Mouse (Mus musculus) liver, embryonic 13.5 days (tissue): ENCODE results near the gene Guk1. TPM values are rescaled to one million over a fixed set of nuclear protein-coding genes. Genes with fewer than 3 reads are reported as not detected.
"Not testable (repeated sequence)": the region's sequence is repeated elsewhere in the genome, so short reads cannot be mapped to it uniquely, and the experiment has no call there.

Source experiments
- ATAC-seq: fragments of 200-750 bp; cut with Nextera tagmentation; 2 replicates; pipeline ENCODE4 v1.8.0; 2017; ENCODE audit warnings: low read depth, mild to moderate bottlenecking, moderate number of reproducible peaks, moderate library complexity
- DNase-seq: peaks from one replicate; pipeline ENCODE4 v3.0.0; 2022
- H3K27ac ChIP-seq: fragments of 300-500 bp; sonication (generic); 2 replicates; pipeline ENCODE4 v1.5.1; 2015; ENCODE audit warnings: moderate library complexity, mild to moderate bottlenecking, inconsistent platforms
- H3K27me3 ChIP-seq: fragments of 300-500 bp; sonication (generic); 2 replicates; pipeline ENCODE4 v1.6.1; 2015; ENCODE audit warnings: mild to moderate bottlenecking, inconsistent platforms
- H3K36me3 ChIP-seq: fragments of 300-500 bp; sonication (generic); 2 replicates; pipeline ENCODE4 v1.6.1; 2015; ENCODE audit warnings: mild to moderate bottlenecking, inconsistent platforms
- H3K4me1 ChIP-seq: fragments of 300-500 bp; sonication (generic); replicated peaks from 2 replicates; pipeline ENCODE4 v1.6.1; 2015; ENCODE audit warnings: inconsistent platforms
- H3K4me2 ChIP-seq: fragments of 300-500 bp; sonication (generic); 2 replicates; pipeline ENCODE4 v1.6.1; 2015; ENCODE audit warnings: inconsistent platforms, mild to moderate bottlenecking, moderate library complexity
- H3K4me3 ChIP-seq: fragments of 300-500 bp; sonication (generic); replicated peaks from 2 replicates; pipeline ENCODE4 v1.5.1; 2015; ENCODE audit warnings: mild to moderate bottlenecking, inconsistent platforms
- H3K9ac ChIP-seq: fragments of 300-500 bp; sonication (generic); 2 replicates; pipeline ENCODE4 v1.6.1; 2015; ENCODE audit warnings: mild to moderate bottlenecking, inconsistent platforms
- H3K9me3 ChIP-seq: fragments of 300-500 bp; sonication (generic); replicated peaks from 2 replicates; pipeline ENCODE4 v1.6.1; 2016; ENCODE audit warnings: inconsistent platforms
- WGBS: fragments of 180-500 bp; shearing (Covaris S2); methylation state at CpG from one replicate; pipeline ENCODE4 v1.1.7; 2015; ENCODE audit not compliant: insufficient replicate concordance; 5-methylcytosine and 5-hydroxymethylcytosine counted together
- polyA plus RNA-seq: library from polyadenylated mRNA; unstranded; fragments of >200 nt; fragmentation: Nextera tagmentation; extraction: Ambion mirVana; gene quantifications from 2 replicates; pipeline ENCODE4 v1.2.1, GENCODE M21; 2015

The Guk1 gene
- polyA plus RNA-seq, 1 experiment from 2014 or later, result 76.4 TPM

- Histone ChIP-seq H3K4me2 (peak overlapping the region; percentile 86), H3K4me3 (peak overlapping the region; percentile 8; the same call in 1 of the 2 replicates), H3K27ac (peak overlapping the region; percentile 20; the same call in 1 of the 2 replicates), H3K9me3 (no peaks in the 10 kb centered on the region), H3K9ac (peak overlapping the region; percentile 52), H3K27me3 (no peaks in the 10 kb centered on the region), H3K4me1 (peaks cover 83% of the 10 kb centered on the region), H3K36me3 (peaks cover 29% of the 10 kb centered on the region)
- DNase-seq (no peak), ATAC-seq (no peak)
- 15% methylated on average over 2 of the region's 2 CpGs for WGBS
These were observed 33.2 kb upstream of the Guk1 start for GRCm38 (mm10) chr11:59225167-59225566.

GRCm38 (mm10) chr11:59224470-59224869 lies 32.5 kb upstream of the Guk1 start:
- WGBS, result 20% methylated on average over 2 of the region's 2 CpGs
- no peak overlapping the region for H3K27ac ChIP-seq
- no peaks in the 10 kb centered on the region for H3K9me3 ChIP-seq
- no peak overlapping the region for H3K9ac ChIP-seq
- H3K4me1 ChIP-seq, result peaks cover 86% of the 10 kb centered on the region
- DNase-seq, result no peak
- no peak for ATAC-seq
- no peak overlapping the region for H3K4me3 ChIP-seq
- no peaks in the 10 kb centered on the region for H3K27me3 ChIP-seq
- H3K4me2 ChIP-seq, result 0 out of 2 replicates have a peak overlapping the region, but pooled peaks have one; percentile 9
- H3K36me3 ChIP-seq, result peaks cover 34% of the 10 kb centered on the region

- WGBS, result 69% methylated on average over 3 of the region's 3 CpGs
- ATAC-seq (no peak), DNase-seq (no peak)
- Histone ChIP-seq H3K4me2 (0 out of 2 replicates have a peak overlapping the region, but pooled peaks have one; percentile 4), H3K4me3 (no peak overlapping the region), H3K4me1 (peaks cover 84% of the 10 kb centered on the region), H3K27ac (peak overlapping the region; percentile 30), H3K27me3 (no peaks in the 10 kb centered on the region), H3K9ac (peak overlapping the region; percentile 14; the same call in 1 of the 2 replicates), H3K9me3 (no peaks in the 10 kb centered on the region), H3K36me3 (peaks cover 39% of the 10 kb centered on the region)
These were observed 32.0 kb upstream of the Guk1 start for GRCm38 (mm10) chr11:59224025-59224424.

GRCm38 (mm10) chr11:59222306-59222705 lies 30.3 kb upstream of the Guk1 start:
- no peak for ATAC-seq
- H3K4me1 ChIP-seq, result peaks cover 94% of the 10 kb centered on the region
- 0 out of 2 replicates have a peak overlapping the region, but pooled peaks have one; percentile 30 for H3K27ac ChIP-seq
- 0 out of 2 replicates have a peak overlapping the region, but pooled peaks have one; percentile 10 for H3K4me2 ChIP-seq
- no peaks in the 10 kb centered on the region for H3K9me3 ChIP-seq
- H3K9ac ChIP-seq, result no peak overlapping the region
- 72% methylated on average over 4 of the region's 4 CpGs for WGBS
- no peak overlapping the region for H3K4me3 ChIP-seq
- H3K36me3 ChIP-seq, result peaks cover 56% of the 10 kb centered on the region
- DNase-seq, result no peak
- H3K27me3 ChIP-seq, result no peaks in the 10 kb centered on the region

GRCm38 (mm10) chr11:59221604-59222003 lies 29.6 kb upstream of the Guk1 start:
- ATAC-seq (no peak), DNase-seq (no peak)
- no peaks in the 10 kb centered on the region for H3K9me3 ChIP-seq
- no peaks in the 10 kb centered on the region for H3K27me3 ChIP-seq
- H3K4me3 ChIP-seq, result no peak overlapping the region
- H3K9ac ChIP-seq, result no peak overlapping the region
- H3K27ac ChIP-seq, result no peak overlapping the region
- peaks cover 94% of the 10 kb centered on the region for H3K4me1 ChIP-seq
- peaks cover 59% of the 10 kb centered on the region for H3K36me3 ChIP-seq
- H3K4me2 ChIP-seq, result no peak overlapping the region

GRCm38 (mm10) chr11:59219064-59219463 lies 27.1 kb upstream of the Guk1 start:
- H3K4me1 ChIP-seq, result peaks cover 82% of the 10 kb centered on the region
- H3K27ac ChIP-seq, result no peak overlapping the region
- DNase-seq, result no peak
- H3K9me3 ChIP-seq, result no peaks in the 10 kb centered on the region
- no peak overlapping the region for H3K9ac ChIP-seq
- no peak overlapping the region for H3K4me3 ChIP-seq
- no peak overlapping the region for H3K4me2 ChIP-seq
- no peak for ATAC-seq
- H3K36me3 ChIP-seq, result peaks cover 72% of the 10 kb centered on the region
- no peaks in the 10 kb centered on the region for H3K27me3 ChIP-seq

GRCm38 (mm10) chr11:59218389-59218998 lies 26.5 kb upstream of the Guk1 start:
- H3K9me3 ChIP-seq, result no peaks in the 10 kb centered on the region
- H3K27ac ChIP-seq, result no peak overlapping the region
- WGBS, result 79% methylated on average over 4 of the region's 4 CpGs
- DNase-seq (no peak), ATAC-seq (no peak)
- H3K4me3 ChIP-seq, result no peak overlapping the region
- H3K27me3 ChIP-seq, result no peaks in the 10 kb centered on the region
- H3K4me2 ChIP-seq, result no peak overlapping the region
- H3K36me3 ChIP-seq, result peaks cover 72% of the 10 kb centered on the region
- peaks cover 81% of the 10 kb centered on the region for H3K4me1 ChIP-seq
- H3K9ac ChIP-seq, result no peak overlapping the region

- Histone ChIP-seq H3K4me2 (no peak overlapping the region), H3K9ac (no peak overlapping the region), H3K27ac (no peak overlapping the region; the same call in 1 of the 2 replicates), H3K36me3 (peaks cover 75% of the 10 kb centered on the region), H3K4me1 (peaks cover 78% of the 10 kb centered on the region), H3K4me3 (no peak overlapping the region), H3K27me3 (no peaks in the 10 kb centered on the region), H3K9me3 (no peaks in the 10 kb centered on the region)
- ATAC-seq, result no peak
- no peak for DNase-seq
- 28% methylated on average over 3 of the region's 3 CpGs for WGBS
These were observed 24.9 kb upstream of the Guk1 start for GRCm38 (mm10) chr11:59216955-59217354.

- Histone ChIP-seq H3K36me3 (peaks cover 77% of the 10 kb centered on the region), H3K9me3 (no peaks in the 10 kb centered on the region), H3K4me1 (peaks cover 75% of the 10 kb centered on the region), H3K27me3 (no peaks in the 10 kb centered on the region), H3K9ac (no peak overlapping the region), H3K27ac (no peak overlapping the region), H3K4me2 (no peak overlapping the region), H3K4me3 (no peak overlapping the region)
- no peak for DNase-seq
- WGBS, result 85% methylated on average over 12 of the region's 12 CpGs
- ATAC-seq, result no peak
These were observed 21.0 kb upstream of the Guk1 start for GRCm38 (mm10) chr11:59212892-59213494.

- not testable (repeated sequence) for H3K9me3 ChIP-seq, H3K4me3 ChIP-seq, ATAC-seq, H3K4me2 ChIP-seq, DNase-seq, H3K9ac ChIP-seq, H3K27ac ChIP-seq, H3K27me3 ChIP-seq
- Histone ChIP-seq H3K4me1 (peaks cover 75% of the 10 kb centered on the region), H3K36me3 (peaks cover 71% of the 10 kb centered on the region)
- 31% methylated on average over 12 of the region's 12 CpGs for WGBS
These were observed 20.3 kb upstream of the Guk1 start for GRCm38 (mm10) chr11:59212320-59212719.

- H3K27ac ChIP-seq, DNase-seq, ATAC-seq, H3K9me3 ChIP-seq, H3K27me3 ChIP-seq, H3K4me3 ChIP-seq, H3K9ac ChIP-seq, H3K4me2 ChIP-seq: not testable (repeated sequence)
- H3K36me3 ChIP-seq, result peaks cover 70% of the 10 kb centered on the region
- peaks cover 69% of the 10 kb centered on the region for H3K4me1 ChIP-seq
- 90% methylated on average over 9 of the region's 9 CpGs for WGBS
These were observed 19.5 kb upstream of the Guk1 start for GRCm38 (mm10) chr11:59211561-59211960.

GRCm38 (mm10) chr11:59210020-59210419 lies 18.0 kb upstream of the Guk1 start:
- no peak for ATAC-seq
- Histone ChIP-seq H3K27me3 (no peaks in the 10 kb centered on the region), H3K4me3 (0 out of 2 replicates have a peak overlapping the region, but pooled peaks have one; percentile 1), H3K4me2 (peak overlapping the region; percentile 95; the same call in 1 of the 2 replicates), H3K4me1 (peaks cover 59% of the 10 kb centered on the region), H3K27ac (0 out of 2 replicates have a peak overlapping the region, but pooled peaks have one; percentile 95), H3K36me3 (peaks cover 78% of the 10 kb centered on the region), H3K9me3 (no peaks in the 10 kb centered on the region), H3K9ac (no peak overlapping the region)
- 85% methylated on average over 4 of the region's 4 CpGs for WGBS
- no peak for DNase-seq
